Comparison of ENCODE assay signal across 21 mouse cellular contexts in the genomic region with DNA sequence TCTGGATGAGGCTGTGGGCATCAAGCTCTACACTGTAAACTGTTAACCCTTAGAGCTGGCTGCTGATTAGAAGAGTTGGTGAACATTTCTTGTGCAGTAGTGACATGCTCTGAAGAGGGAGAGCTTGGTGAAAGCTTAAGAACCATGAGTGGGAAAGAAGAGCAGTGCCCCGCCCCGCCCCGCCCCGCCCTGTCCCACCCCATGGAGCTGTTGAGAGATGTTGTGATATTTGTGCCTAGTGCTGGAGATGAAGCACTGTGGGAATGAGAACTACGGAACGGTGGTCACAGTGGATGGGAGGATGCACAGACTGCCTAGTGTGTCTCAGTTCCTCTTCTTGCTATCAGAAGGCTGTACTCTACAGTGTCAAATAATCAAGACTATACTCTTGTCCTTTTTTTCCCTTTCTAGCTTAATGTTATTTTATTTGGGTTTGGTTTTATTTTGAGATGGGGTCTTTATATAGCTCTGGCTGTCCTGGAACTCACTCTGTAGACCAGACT. TPM values are rescaled to one million over a fixed set of nuclear protein-coding genes. Genes with fewer than 3 reads are reported as not detected.
DNase-seq lines count a peak whose midpoint lies in the region; ATAC-seq and TF ChIP-seq lines count a peak whose summit lies in the region.
"Had no signal": no experiment of that assay in that cellular context is flagged by ENCODE, and none has a peak within 500 bp of the region (broad histone marks: within the 10 kb centered on the region; RNA-seq: fewer than 3 reads in every experiment).

No protein-coding gene starts in this region.

- peaks cover 13% of the 10 kb centered on the region for H3K4me1 ChIP-seq in liver, postnatal 0 days (ENCODE audit: insufficient read depth)
- H3K4me1 ChIP-seq in liver, embryonic 15.5 days (replicated peaks), result peaks cover 32% of the 10 kb centered on the region
- H3K4me1 ChIP-seq: forebrain, embryonic 13.5 days; heart, embryonic 15.5 days; hindbrain, embryonic 10.5 days had no signal

- no peaks in the 10 kb centered on the region for H3K27me3 ChIP-seq in liver, postnatal 0 days (ENCODE audit: insufficient read depth, low read length)
- H3K27me3 ChIP-seq in liver, embryonic 15.5 days, result no peaks in the 10 kb centered on the region
- H3K27me3 ChIP-seq: embryonic facial prominence, embryonic 13.5 days; forebrain, embryonic 13.5 days; heart, embryonic 15.5 days had no signal

- ATAC-seq in liver, postnatal 0 days, result no peak
- ATAC-seq in granulocyte monocyte progenitor cell, adult 5-6 weeks (replicated peaks; ENCODE audit: poor library complexity, severe bottlenecking), result peak; percentile 68
- ATAC-seq in liver, embryonic 15.5 days (ENCODE audit: insufficient read depth), result peak; percentile 40; the same call in 1 of the 2 replicates
- ATAC-seq: forebrain, embryonic 13.5 days; forebrain, postnatal 0 days had no signal

- WGBS in liver, postnatal 0 days (ENCODE audit: insufficient replicate concordance), result 84% methylated on average over 6 of the region's 6 CpGs
- 58% methylated on average over 6 of the region's 6 CpGs for WGBS in liver, embryonic 15.5 days (ENCODE audit: insufficient replicate concordance)

- H3K27ac ChIP-seq in liver, postnatal 0 days (ENCODE audit: low read depth), result no peak overlapping the region
- no peak overlapping the region for H3K27ac ChIP-seq in liver, embryonic 15.5 days (replicated peaks)
- H3K27ac ChIP-seq: embryonic facial prominence, embryonic 13.5 days; forebrain, embryonic 13.5 days; heart, embryonic 15.5 days; hindbrain, embryonic 10.5 days; hindbrain, embryonic 14.5 days had no signal

- peak; percentile 28 for DNase-seq in liver
- no peak for DNase-seq in liver, postnatal 0 days
- no peak for DNase-seq in spleen, postnatal 10 days (ENCODE audit: low spot score in 2 of 2)
- DNase-seq in cerebellum, postnatal 25 days, result no peak
- DNase-seq in right cerebral cortex, postnatal 36 days (ENCODE audit: low spot score in 2 of 2), result no peak
- DNase-seq: adrenal gland, adult 8-10 months; adrenal gland, postnatal 36 days; cerebellum, adult 2 months; cerebellum, postnatal 14 days; forebrain, postnatal 0 days; gastrocnemius, postnatal 14 days; heart, postnatal 14 days had no signal

- no peak overlapping the region for H3K4me2 ChIP-seq in liver, postnatal 0 days (ENCODE audit: low read depth, low read length)
- peak overlapping the region; percentile 16; the same call in 1 of the 2 replicates for H3K4me2 ChIP-seq in liver, embryonic 15.5 days
- H3K4me2 ChIP-seq: embryonic facial prominence, embryonic 13.5 days; forebrain, embryonic 13.5 days; heart, embryonic 11.5 days; heart, embryonic 15.5 days; hindbrain, embryonic 14.5 days had no signal

- TF ChIP-seq EP300 in liver, postnatal 0 days (IDR thresholded peaks at IDR 0.05; ENCODE audit: low read depth), result no peak

- H3K4me3 ChIP-seq in liver, postnatal 0 days (ENCODE audit: low read depth, low read length), result no peak overlapping the region
- H3K4me3 ChIP-seq in liver, embryonic 15.5 days (replicated peaks), result no peak overlapping the region
- H3K4me3 ChIP-seq: embryonic facial prominence, embryonic 13.5 days; forebrain, embryonic 13.5 days; heart, embryonic 15.5 days; hindbrain, embryonic 10.5 days had no signal

- TF ChIP-seq CTCF in liver, postnatal 0 days (IDR thresholded peaks at IDR 0.05; ENCODE audit: low read depth), result no peak

- H3K36me3 ChIP-seq in liver, postnatal 0 days (replicated peaks; ENCODE audit: insufficient read depth, low read length), result peaks cover 16% of the 10 kb centered on the region
- peaks cover 26% of the 10 kb centered on the region for H3K36me3 ChIP-seq in liver, embryonic 15.5 days (replicated peaks)
- H3K36me3 ChIP-seq: heart, embryonic 15.5 days; hindbrain, embryonic 10.5 days had no signal

- no peaks in the 10 kb centered on the region for H3K9me3 ChIP-seq in liver, postnatal 0 days (ENCODE audit: low read length)
- no peaks in the 10 kb centered on the region for H3K9me3 ChIP-seq in liver, embryonic 15.5 days (replicated peaks)
- H3K9me3 ChIP-seq: embryonic facial prominence, embryonic 13.5 days; forebrain, embryonic 13.5 days; G1E; heart, embryonic 15.5 days; hindbrain, embryonic 10.5 days had no signal

- no peak overlapping the region for H3K9ac ChIP-seq in liver, postnatal 0 days (replicated peaks)
- H3K9ac ChIP-seq in liver, embryonic 15.5 days, result no peak overlapping the region
- H3K9ac ChIP-seq: embryonic facial prominence, embryonic 13.5 days; forebrain, embryonic 13.5 days; forebrain, postnatal 0 days; heart, embryonic 15.5 days; hindbrain, embryonic 14.5 days had no signal

RNA-seq across cellular contexts. Expression of a gene that starts 18.9 kb away (rescaled TPM):
- 22.3 and 25.4 TPM in 2 replicates for polyA plus RNA-seq in liver, postnatal 0 days (2015; fragmentation: Nextera tagmentation; extraction: Ambion mirVana)
- total RNA-seq in granulocyte monocyte progenitor cell, adult 5-6 weeks (2014; fragmentation: Nextera tagmentation), result 37.3 and 42.0 TPM in 2 replicates
- total RNA-seq in granulocyte monocyte progenitor cell, adult 5-6 weeks (2017), result 38.3 and 43.1 TPM in 2 replicates
- polyA plus RNA-seq in liver, embryonic 15.5 days (2015; fragmentation: Nextera tagmentation; extraction: Ambion mirVana), result 24.6 and 27.0 TPM in 2 replicates
